Mouse (Mus musculus): ENCODE results near the gene Nfs1.

DNA sequence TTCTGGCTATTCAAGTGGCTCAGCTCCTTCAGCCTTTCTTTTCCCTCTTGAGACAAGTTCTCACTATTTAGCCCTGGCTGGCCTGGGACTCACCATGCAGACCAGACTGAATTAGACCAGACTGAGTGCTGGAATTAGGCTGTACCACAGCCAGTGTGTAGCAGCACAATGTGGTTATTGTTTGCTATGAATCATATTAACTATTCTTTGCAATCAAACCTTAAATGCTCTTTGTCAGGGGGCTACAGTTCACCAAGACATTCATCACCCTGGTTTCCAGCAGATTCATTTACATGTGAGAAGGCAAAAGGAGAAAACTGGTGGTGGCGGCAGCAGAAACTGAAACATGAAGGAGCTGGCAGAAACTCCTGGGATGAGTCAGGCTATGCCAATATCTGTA is 54.2 kb downstream of the Nfs1 start:
- no peak for TF ChIP-seq EP300 (IDR thresholded peaks at IDR 0.05; ENCODE audit: low read depth)
- no peak for TF ChIP-seq CTCF (IDR thresholded peaks at IDR 0.05; ENCODE audit: low read depth)
